Mouse (Mus musculus) C2C12 (cell line): Measurements from ENCODE around the gene Hsd17b13. TPM values are rescaled to one million over a fixed set of nuclear protein-coding genes. Genes with fewer than 3 reads are reported as not detected.
A peak's percentile ranks its signal among the peaks of the same experiment; 100 is the strongest.
"Not testable (repeated sequence)": the region's sequence is repeated elsewhere in the genome, so short reads cannot be mapped to it uniquely, and the experiment has no call there.

ENCODE experiments used
- H3K27me3 ChIP-seq: one replicate; pipeline ENCODE4 v1.6.1; 2011; ENCODE audit not compliant: control insufficient read depth, insufficient read depth, insufficient read length
- H3K36me3 ChIP-seq: one replicate; pipeline ENCODE4 v1.6.1; 2011; ENCODE audit not compliant: control insufficient read depth, insufficient read depth
- H3K4me3 ChIP-seq: one replicate; pipeline ENCODE4 v1.5.1; 2011; ENCODE audit warnings: mild to moderate bottlenecking, control low read depth; ENCODE audit not compliant: poor library complexity, insufficient read depth, severe bottlenecking
- H3K79me2 ChIP-seq: one replicate; pipeline ENCODE4 v1.6.1; 2011; ENCODE audit not compliant: control insufficient read depth, insufficient read depth
- H3K79me3 ChIP-seq: one replicate; pipeline ENCODE4 v1.6.1; 2011; ENCODE audit warnings: low read depth, control low read depth
- H3ac ChIP-seq: one replicate; pipeline ENCODE3; 2011; ENCODE audit warnings: low read depth; ENCODE audit not compliant: control insufficient read depth, insufficient read length
- CEBPB ChIP-seq: IDR thresholded peaks from one replicate; pipeline ENCODE4 v1.6.1; 2011; ENCODE audit warnings: low read depth, mild to moderate bottlenecking, control low read depth, moderate library complexity
- CTCF ChIP-seq: IDR thresholded peaks from one replicate; pipeline ENCODE4 v1.5.1; 2011; ENCODE audit not compliant: control insufficient read depth, insufficient read depth, insufficient read length
- FOSL1 ChIP-seq: IDR thresholded peaks from one replicate; pipeline ENCODE4 v1.8.0; 2011; ENCODE audit warnings: mild to moderate bottlenecking, low read length; ENCODE audit not compliant: poor library complexity, insufficient read depth, severe bottlenecking
- MAX ChIP-seq: IDR thresholded peaks from one replicate; pipeline ENCODE4 v1.6.1; 2011; ENCODE audit warnings: mild to moderate bottlenecking, control low read depth
- MYOD1 ChIP-seq: IDR thresholded peaks from one replicate; pipeline ENCODE4 v1.6.1; 2011; ENCODE audit warnings: low read depth; ENCODE audit not compliant: control insufficient read depth, insufficient read length
- MYOG ChIP-seq: IDR thresholded peaks from one replicate; pipeline ENCODE4 v1.6.1; 2011; ENCODE audit not compliant: control insufficient read depth, insufficient read length; ENCODE audit errors: extremely low read depth
- USF1 ChIP-seq: IDR thresholded peaks from one replicate; pipeline ENCODE4 v1.6.1; 2011; ENCODE audit warnings: low read depth, mild to moderate bottlenecking, control low read depth, moderate library complexity
- polyA plus RNA-seq: library from polyadenylated mRNA; unstranded; fragments of >200 nt; fragmentation: generic; extraction: Trizol; gene quantifications from one replicate; pipeline ENCODE4 v1.2.1, GENCODE M21; 2012; ENCODE audit warnings: missing spikeins

Gene Hsd17b13
- polyA plus RNA-seq, 1 experiment: not detected

GRCm38 (mm10) chr5:103953135-103954083 is 23.8 kb downstream of the Hsd17b13 start:
- Histone ChIP-seq H3ac (no peak overlapping the region), H3K27me3 (no peaks in the 10 kb centered on the region), H3K36me3 (no peaks in the 10 kb centered on the region), H3K79me3 (no peaks in the 10 kb centered on the region), H3K4me3 (no peak overlapping the region), H3K79me2 (no peaks in the 10 kb centered on the region)
- TF ChIP-seq MYOD1 (no peak), FOSL1 (peak; percentile 10), MYOG (no peak), USF1 (no peak), MAX (peak; percentile 47), CTCF (no peak), CEBPB (peak; percentile 15)

GRCm38 (mm10) chr5:103950138-103950537 is 27.1 kb downstream of the Hsd17b13 start:
- not testable (repeated sequence) for H3K79me2 ChIP-seq, H3K36me3 ChIP-seq, H3K4me3 ChIP-seq, H3K79me3 ChIP-seq, H3ac ChIP-seq, H3K27me3 ChIP-seq

- Histone ChIP-seq H3K36me3 (no peaks in the 10 kb centered on the region), H3K4me3 (no peak overlapping the region), H3K79me2 (no peaks in the 10 kb centered on the region), H3K79me3 (no peaks in the 10 kb centered on the region), H3ac (no peak overlapping the region), H3K27me3 (peaks cover 8% of the 10 kb centered on the region)
- no peak for TF ChIP-seq FOSL1
- no peak for TF ChIP-seq MAX
- no peak for TF ChIP-seq MYOD1
- TF ChIP-seq CEBPB: no peak
- no peak for TF ChIP-seq USF1
- no peak for TF ChIP-seq MYOG
- TF ChIP-seq CTCF: no peak
These were observed 34.0 kb downstream of the Hsd17b13 start for GRCm38 (mm10) chr5:103943183-103943582.

GRCm38 (mm10) chr5:103939856-103940255 is 37.4 kb downstream of the Hsd17b13 start:
- TF ChIP-seq MYOD1: no peak
- no peak for TF ChIP-seq CTCF
- no peak for TF ChIP-seq CEBPB
- TF ChIP-seq MAX: no peak
- no peak for TF ChIP-seq FOSL1
- TF ChIP-seq MYOG: no peak
- TF ChIP-seq USF1: no peak
- no peak overlapping the region for H3ac ChIP-seq
- H3K4me3 ChIP-seq: no peak overlapping the region
- H3K79me3 ChIP-seq: no peaks in the 10 kb centered on the region
- no peaks in the 10 kb centered on the region for H3K79me2 ChIP-seq
- H3K27me3 ChIP-seq: peaks cover 8% of the 10 kb centered on the region
- H3K36me3 ChIP-seq: no peaks in the 10 kb centered on the region

- H3ac ChIP-seq: no peak overlapping the region
- H3K79me2 ChIP-seq: no peaks in the 10 kb centered on the region
- no peaks in the 10 kb centered on the region for H3K36me3 ChIP-seq
- peaks cover 8% of the 10 kb centered on the region for H3K27me3 ChIP-seq
- no peaks in the 10 kb centered on the region for H3K79me3 ChIP-seq
- TF ChIP-seq MAX (no peak), MYOG (no peak), FOSL1 (no peak), CTCF (no peak), CEBPB (no peak), USF1 (no peak), MYOD1 (no peak)
- H3K4me3 ChIP-seq: no peak overlapping the region
These were observed 37.9 kb downstream of the Hsd17b13 start for GRCm38 (mm10) chr5:103939350-103939652.
